Mouse (Mus musculus) liver, postnatal 0 days (tissue): Measurements from ENCODE around the gene Usp2.

Source experiments
- CTCF ChIP-seq: sonication (generic); IDR thresholded peaks from 2 replicates; pipeline ENCODE4 v1.5.1; 2016; ENCODE audit warnings: antibody characterized with exemption, low read depth
- EP300 ChIP-seq: IDR thresholded peaks from 2 replicates; pipeline ENCODE4 v1.6.1; 2016; ENCODE audit warnings: antibody characterized with exemption, low read depth, mild to moderate bottlenecking

DNA sequence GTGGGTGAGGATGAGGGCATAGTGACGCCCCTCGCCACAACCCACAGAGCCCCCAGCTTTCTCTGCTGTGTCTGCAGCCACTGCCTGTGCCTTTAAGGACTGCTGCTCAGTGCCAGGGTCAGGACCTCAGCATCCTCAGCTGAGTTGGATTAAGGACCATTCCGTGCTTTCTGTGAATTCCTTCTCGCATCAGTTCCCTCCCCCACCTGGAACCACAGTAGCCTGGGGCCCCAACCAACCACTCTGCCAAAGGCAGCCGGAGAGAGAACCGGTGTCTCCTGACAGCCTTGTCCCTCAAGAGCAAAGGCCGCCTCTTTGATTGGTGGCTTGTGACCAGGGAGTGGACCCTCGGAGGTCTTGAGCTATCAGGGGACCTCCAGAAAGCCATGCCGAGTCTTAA, 34.7 kb downstream of the Usp2 start, which contains the start of gene Mfrp:
- no peak for TF ChIP-seq CTCF
- TF ChIP-seq EP300, result no peak
